Mouse (Mus musculus) B cell, adult 2 months (primary cell): ENCODE measurements at regions not wholly inside any gene's neighbourhood (a gene's known extent, or its start where the extent isn't known, plus 50 kb on each side); places are given as distances from the start of the nearest gene placed in this dataset.

Experiments used
- DNase-seq, 2 experiments: peaks; one replicate each; pipeline ENCODE4 v3.0.0; 2022

- no peak for DNase-seq
Measured at GRCm38 (mm10) chr8:80253541-80253940, 195.7 kb upstream of the Hhip start.

GRCm38 (mm10) chr8:80251595-80251994 lies 193.8 kb upstream of the Hhip start:
- no peak for DNase-seq

- DNase-seq, result no peak
Measured at GRCm38 (mm10) chr8:80250305-80251161, 192.7 kb upstream of the Hhip start.

GRCm38 (mm10) chr8:80249762-80250161 lies 192.0 kb upstream of the Hhip start:
- DNase-seq, result no peak

GRCm38 (mm10) chr8:80239879-80240278 lies 182.1 kb upstream of the Hhip start:
- DNase-seq, result no peak

- no peak for DNase-seq
Measured at GRCm38 (mm10) chr8:80210361-80210760, 152.6 kb upstream of the Hhip start.

- no peak for DNase-seq
Measured at GRCm38 (mm10) chr8:80204678-80205654, 147.2 kb upstream of the Hhip start.

GRCm38 (mm10) chr8:80203769-80204677 lies 146.2 kb upstream of the Hhip start:
- no peak for DNase-seq

GRCm38 (mm10) chr8:80197680-80198079 lies 139.9 kb upstream of the Hhip start:
- DNase-seq, result no peak

GRCm38 (mm10) chr8:80190510-80190908 lies 132.7 kb upstream of the Hhip start:
- no peak for DNase-seq

- no peak for DNase-seq
Measured at GRCm38 (mm10) chr8:80189797-80190509, 132.1 kb upstream of the Hhip start.

- no peak for DNase-seq
Measured at GRCm38 (mm10) chr8:80185286-80185685, 127.5 kb upstream of the Hhip start.

GRCm38 (mm10) chr8:80168688-80169087 lies 110.9 kb upstream of the Hhip start:
- DNase-seq, result no peak

GRCm38 (mm10) chr8:80149458-80150083 lies 91.8 kb upstream of the Hhip start:
- DNase-seq, result no peak

- no peak for DNase-seq
Measured at GRCm38 (mm10) chr8:80147929-80148328, 90.1 kb upstream of the Hhip start.

GRCm38 (mm10) chr8:80138481-80138880 lies 80.7 kb upstream of the Hhip start:
- DNase-seq, result no peak

- DNase-seq, result no peak
Measured at GRCm38 (mm10) chr8:80120378-80120965, 62.7 kb upstream of the Hhip start.

- DNase-seq, result no peak
Measured at GRCm38 (mm10) chr8:80117328-80117727, 59.5 kb upstream of the Hhip start.
